12 mouse cellular contexts compared by ENCODE assay signal in the genomic region with DNA sequence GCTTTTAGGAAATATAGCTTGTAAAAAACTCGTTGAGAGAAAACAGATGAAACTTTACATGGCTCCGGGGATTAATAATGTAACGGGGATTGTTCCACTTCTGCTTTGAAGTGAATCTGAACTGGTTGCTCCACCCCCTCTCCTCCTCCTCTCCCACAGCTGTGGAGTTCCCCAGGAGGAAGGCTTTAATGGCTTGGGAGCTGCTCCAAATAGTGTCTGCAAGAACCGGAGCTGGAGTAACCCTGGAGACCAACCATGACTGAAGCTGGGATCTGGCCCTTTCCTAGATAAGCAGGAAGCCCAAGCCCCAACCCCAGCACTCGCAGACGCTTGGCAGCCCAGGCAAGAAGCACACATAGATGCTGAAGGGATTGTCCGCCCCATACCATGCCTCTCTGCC. TPM values are rescaled to one million over a fixed set of nuclear protein-coding genes. Genes with fewer than 3 reads are reported as not detected.
DNase-seq lines count a peak whose midpoint lies in the region; ATAC-seq lines count a peak whose summit lies in the region.
"Had no signal": no experiment of that assay in that cellular context is flagged by ENCODE, and none has a peak within 500 bp of the region (broad histone marks: within the 10 kb centered on the region; RNA-seq: fewer than 3 reads in every experiment).

No protein-coding gene starts in this region.

- peak; percentile 26 for DNase-seq in kidney, adult 11 months
- DNase-seq in kidney, adult 18-20 months, result no peak
- peak; percentile 5 for DNase-seq in adipocyte (ENCODE audit: low spot score)
- DNase-seq in kidney, postnatal 14 days, result peak; percentile 55
- no peak for DNase-seq in spleen, postnatal 10 days (ENCODE audit: low spot score in 2 of 2)
- DNase-seq in thymus, postnatal 36 days, result no peak
- DNase-seq: liver, embryonic 13.5 days had no signal

- peak; percentile 42 for ATAC-seq in granulocyte monocyte progenitor cell, adult 5-6 weeks (replicated peaks; ENCODE audit: poor library complexity, severe bottlenecking)
- ATAC-seq in erythroid progenitor cell, adult 5-6 weeks (replicated peaks; ENCODE audit: low FRiP score, poor library complexity, severe bottlenecking), result no peak
- ATAC-seq: forebrain, embryonic 13.5 days had no signal

RNA-seq across cellular contexts. Expression of gene H2al1a, which starts 31.3 kb away (rescaled TPM):
- not detected in 2 replicates for total RNA-seq in granulocyte monocyte progenitor cell, adult 5-6 weeks (2014; fragmentation: Nextera tagmentation)
- total RNA-seq in granulocyte monocyte progenitor cell, adult 5-6 weeks (2017), result not detected in 2 replicates
- not detected in 2 replicates for total RNA-seq in erythroid progenitor cell, adult 5-6 weeks (2015; ENCODE audit: low replicate concordance)
- not detected in 2 replicates for total RNA-seq in erythroid progenitor cell, adult 5-6 weeks (2017; ENCODE audit: low replicate concordance)
- total RNA-seq: layer of hippocampus, adult 18-20 months; monocyte, adult 5-6 weeks had no signal

RNA-seq across cellular contexts. Expression of gene H2al1b, which starts 34.4 kb away (rescaled TPM):
- total RNA-seq in granulocyte monocyte progenitor cell, adult 5-6 weeks (2014; fragmentation: Nextera tagmentation), result not detected in 2 replicates
- total RNA-seq in granulocyte monocyte progenitor cell, adult 5-6 weeks (2017), result not detected in 2 replicates
- total RNA-seq in erythroid progenitor cell, adult 5-6 weeks (2015; ENCODE audit: low replicate concordance), result not detected in 2 replicates
- total RNA-seq in erythroid progenitor cell, adult 5-6 weeks (2017; ENCODE audit: low replicate concordance), result not detected in 2 replicates
- total RNA-seq: layer of hippocampus, adult 18-20 months; monocyte, adult 5-6 weeks had no signal

RNA-seq across cellular contexts. Expression of gene H2al1c, which starts 37.7 kb away (rescaled TPM):
- not detected in 2 replicates for total RNA-seq in granulocyte monocyte progenitor cell, adult 5-6 weeks (2014; fragmentation: Nextera tagmentation)
- total RNA-seq in granulocyte monocyte progenitor cell, adult 5-6 weeks (2017), result not detected in 2 replicates
- total RNA-seq in erythroid progenitor cell, adult 5-6 weeks (2015; ENCODE audit: low replicate concordance), result not detected in 2 replicates
- total RNA-seq in erythroid progenitor cell, adult 5-6 weeks (2017; ENCODE audit: low replicate concordance), result not detected in 2 replicates
- total RNA-seq: layer of hippocampus, adult 18-20 months; monocyte, adult 5-6 weeks had no signal

RNA-seq across cellular contexts. Expression of gene H2al1d, which starts 40.8 kb away (rescaled TPM):
- total RNA-seq in granulocyte monocyte progenitor cell, adult 5-6 weeks (2014; fragmentation: Nextera tagmentation), result not detected in 2 replicates
- not detected in 2 replicates for total RNA-seq in granulocyte monocyte progenitor cell, adult 5-6 weeks (2017)
- not detected in 2 replicates for total RNA-seq in erythroid progenitor cell, adult 5-6 weeks (2015; ENCODE audit: low replicate concordance)
- not detected in 2 replicates for total RNA-seq in erythroid progenitor cell, adult 5-6 weeks (2017; ENCODE audit: low replicate concordance)
- total RNA-seq: layer of hippocampus, adult 18-20 months; monocyte, adult 5-6 weeks had no signal

RNA-seq across cellular contexts. Expression of gene H2al1e, which starts 43.9 kb away (rescaled TPM):
- total RNA-seq in granulocyte monocyte progenitor cell, adult 5-6 weeks (2014; fragmentation: Nextera tagmentation), result not detected in 2 replicates
- total RNA-seq in granulocyte monocyte progenitor cell, adult 5-6 weeks (2017), result not detected in 2 replicates
- total RNA-seq in erythroid progenitor cell, adult 5-6 weeks (2015; ENCODE audit: low replicate concordance), result not detected in 2 replicates
- not detected in 2 replicates for total RNA-seq in erythroid progenitor cell, adult 5-6 weeks (2017; ENCODE audit: low replicate concordance)
- total RNA-seq: layer of hippocampus, adult 18-20 months; monocyte, adult 5-6 weeks had no signal

Comparison
In these comparisons a context has a peak if more than half of its experiments do, and no peak if none do; other contexts are left out.
1. DNase-seq: peak in kidney, adult 11 months (single experiment), adipocyte (single experiment) and kidney, postnatal 14 days (single experiment); none in kidney, adult 18-20 months (single experiment), spleen, postnatal 10 days (0 of 2) and thymus, postnatal 36 days (0 of 2).